Mouse (Mus musculus): ENCODE measurements around the gene Gm20547.
A peak's percentile ranks its signal among the peaks of the same experiment; 100 is the strongest.

DNA sequence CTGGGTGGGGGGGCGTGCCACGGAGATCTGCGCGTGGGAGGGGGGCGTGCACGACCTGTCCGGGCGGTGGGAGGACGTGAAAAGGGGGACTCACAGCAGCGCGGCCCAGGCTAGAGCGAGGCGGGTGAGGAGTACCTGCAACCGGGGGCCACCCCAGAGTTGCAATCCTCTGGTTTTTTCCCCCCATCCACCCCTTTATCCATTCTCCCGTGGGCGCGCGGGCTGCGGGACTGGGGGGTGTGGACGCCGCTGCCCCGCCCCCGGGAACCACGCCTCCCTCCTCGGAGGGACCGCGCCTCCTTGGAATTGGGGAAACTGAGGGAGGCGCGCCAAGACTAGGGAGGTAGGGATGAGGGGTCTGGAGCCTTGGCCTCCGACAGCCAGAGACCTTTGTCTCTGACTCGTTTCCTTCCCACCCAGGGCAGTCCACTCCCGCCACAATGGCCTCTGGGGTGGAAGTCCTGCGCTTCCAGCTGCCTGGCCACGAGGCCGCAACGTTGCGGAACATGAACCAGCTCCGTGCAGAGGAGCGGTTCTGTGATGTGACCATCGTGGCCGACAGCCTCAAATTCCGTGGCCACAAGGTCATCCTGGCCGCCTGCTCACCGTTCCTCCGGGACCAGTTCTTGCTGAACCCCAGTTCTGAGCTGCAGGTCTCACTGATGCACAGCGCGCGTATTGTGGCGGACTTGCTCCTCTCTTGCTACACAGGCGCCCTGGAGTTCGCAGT, 13.1 kb upstream of the Gm20547 start:
- TF ChIP-seq POLR2A (IDR thresholded peaks at IDR 0.05; ENCODE audit: insufficient read length, low read depth) (peak; percentile 10), USF1 (IDR thresholded peaks at IDR 0.05; ENCODE audit: low read depth) (no peak), MAX (IDR thresholded peaks at IDR 0.05; ENCODE audit: low read depth) (no peak), TCF3 (IDR thresholded peaks at IDR 0.05; ENCODE audit: insufficient read length, low read depth) (no peak), SRF (IDR thresholded peaks at IDR 0.05; ENCODE audit: control insufficient read depth, insufficient read length, low read depth) (no peak), POLR2AphosphoS2 (IDR thresholded peaks at IDR 0.05; ENCODE audit: insufficient read length, low read depth) (peak; percentile 8), MYOG (IDR thresholded peaks at IDR 0.05; ENCODE audit: control insufficient read depth in 1 of 3, insufficient read depth in 1 of 3, insufficient read length in 2 of 3, low read depth in 2 of 3) (no peak), MYOD1 (IDR thresholded peaks at IDR 0.05; ENCODE audit: control insufficient read depth in 1 of 3, insufficient read length in 2 of 3, low read depth in 2 of 3) (peak in 2 of 3 experiments; percentile 3 to 12), REST (IDR thresholded peaks at IDR 0.05; ENCODE audit: insufficient read depth, insufficient read length) (no peak), TCF12 (IDR thresholded peaks at IDR 0.05; ENCODE audit: insufficient read depth, poor library complexity, severe bottlenecking) (no peak)
